Mouse (Mus musculus) ES-Bruce4 (cell line): ENCODE measurements around the gene Gm45140. TPM values are rescaled to one million over a fixed set of nuclear protein-coding genes. Genes with fewer than 3 reads are reported as not detected.

ENCODE experiments used
- H3K27ac ChIP-seq: 2 replicates; pipeline ENCODE4 v1.5.1; 2012; ENCODE audit warnings: low read length, inconsistent platforms; ENCODE audit not compliant: insufficient read depth
- H3K27me3 ChIP-seq: 2 replicates; pipeline ENCODE4 v1.6.1; 2012; ENCODE audit warnings: mild to moderate bottlenecking, low read length, inconsistent platforms; ENCODE audit not compliant: control insufficient read depth, poor library complexity, insufficient read depth, severe bottlenecking
- H3K36me3 ChIP-seq: 2 replicates; pipeline ENCODE4 v1.6.1; 2012; ENCODE audit warnings: inconsistent platforms, mild to moderate bottlenecking, low read length, moderate library complexity; ENCODE audit not compliant: control insufficient read depth, poor library complexity, insufficient read depth, severe bottlenecking
- H3K4me1 ChIP-seq: one replicate; pipeline ENCODE4 v1.8.1; 2011; ENCODE audit warnings: low read length; ENCODE audit not compliant: control insufficient read depth, insufficient read depth
- H3K4me3 ChIP-seq: 2 replicates; pipeline ENCODE4 v1.5.1; 2011; ENCODE audit warnings: low read depth, mild to moderate bottlenecking, low read length
- H3K9ac ChIP-seq: 2 replicates; pipeline ENCODE4 v1.6.1; 2012; ENCODE audit warnings: low read depth, mild to moderate bottlenecking, inconsistent platforms; ENCODE audit not compliant: poor library complexity, severe bottlenecking
- H3K9me3 ChIP-seq: replicated peaks from 2 replicates; pipeline ENCODE4 v1.6.1; 2012; ENCODE audit warnings: mild to moderate bottlenecking, low read length, inconsistent platforms; ENCODE audit not compliant: control insufficient read depth, poor library complexity, insufficient read depth, severe bottlenecking
- CTCF ChIP-seq: IDR thresholded peaks from one replicate; pipeline ENCODE4 v1.8.1; 2011; ENCODE audit warnings: low read depth, low read length
- EP300 ChIP-seq: IDR thresholded peaks from 2 replicates; pipeline ENCODE4 v1.6.1; 2011; ENCODE audit warnings: low read depth, low read length; ENCODE audit not compliant: insufficient read depth
- POLR2A ChIP-seq: IDR thresholded peaks from one replicate; pipeline ENCODE4 v1.8.1; 2011; ENCODE audit warnings: low read length; ENCODE audit not compliant: insufficient read depth
- polyA plus RNA-seq: library from polyadenylated mRNA; stranded (reverse); fragments of >200 nt; gene quantifications from 2 replicates; pipeline ENCODE4 v1.2.4, GENCODE M21; 2011; ENCODE audit warnings: low read depth; ENCODE audit not compliant: missing spikeins, insufficient read depth, insufficient read length

Gene Gm45140
- polyA plus RNA-seq, 1 experiment, result 3.6 TPM

DNA sequence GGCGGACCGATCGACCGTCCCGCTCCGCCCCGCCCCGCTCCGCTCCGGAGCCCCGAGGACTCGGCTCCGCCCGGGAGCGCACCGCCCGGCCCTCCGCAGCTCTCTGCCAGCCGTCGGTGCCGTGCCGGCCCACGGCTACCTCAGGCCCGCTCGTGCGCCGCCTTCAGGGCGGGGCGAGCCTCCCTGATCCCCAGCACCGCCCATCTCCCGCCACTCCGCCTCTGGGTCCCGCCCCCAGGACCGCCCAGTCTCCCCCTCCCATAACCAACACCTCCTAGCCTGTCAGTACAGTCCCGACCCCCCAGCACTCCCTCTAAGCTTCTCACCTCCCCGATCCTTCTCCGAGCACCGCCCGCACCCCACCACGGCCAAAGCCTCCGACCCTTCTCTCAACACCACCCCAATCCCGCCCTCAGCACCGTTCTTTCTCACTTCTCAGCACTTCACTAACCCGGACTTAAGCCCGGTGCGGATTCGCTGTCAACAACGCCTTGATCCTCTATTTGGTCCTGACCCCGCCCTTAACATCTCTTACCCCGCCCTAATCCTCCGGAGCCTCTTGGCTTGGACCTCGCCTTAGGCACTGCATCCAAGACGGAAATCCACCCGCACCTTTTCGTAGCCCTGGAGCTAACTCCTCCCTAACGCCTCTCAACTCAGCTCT is 23.8 kb downstream of the Gm45140 start, which contains the start of gene Rab43:
TSS of gene Rab43 (minus strand) at position 490 of the 664 bp plus-strand sequence.
- Histone ChIP-seq H3K4me1 (no peaks in the 10 kb centered on the region), H3K27me3 (no peaks in the 10 kb centered on the region), H3K27ac (no peak within 1 kb of the TSS), H3K4me3 (peak within 1 kb of the TSS; percentile 92), H3K9ac (peak within 1 kb of the TSS; percentile 75), H3K36me3 (no peaks in the 10 kb centered on the region), H3K9me3 (no peaks in the 10 kb centered on the region)
- 0 out of 2 replicates have a peak, but pooled peaks have one; percentile 14 for TF ChIP-seq EP300
- no peak for TF ChIP-seq CTCF
- TF ChIP-seq POLR2A, result no peak

DNA sequence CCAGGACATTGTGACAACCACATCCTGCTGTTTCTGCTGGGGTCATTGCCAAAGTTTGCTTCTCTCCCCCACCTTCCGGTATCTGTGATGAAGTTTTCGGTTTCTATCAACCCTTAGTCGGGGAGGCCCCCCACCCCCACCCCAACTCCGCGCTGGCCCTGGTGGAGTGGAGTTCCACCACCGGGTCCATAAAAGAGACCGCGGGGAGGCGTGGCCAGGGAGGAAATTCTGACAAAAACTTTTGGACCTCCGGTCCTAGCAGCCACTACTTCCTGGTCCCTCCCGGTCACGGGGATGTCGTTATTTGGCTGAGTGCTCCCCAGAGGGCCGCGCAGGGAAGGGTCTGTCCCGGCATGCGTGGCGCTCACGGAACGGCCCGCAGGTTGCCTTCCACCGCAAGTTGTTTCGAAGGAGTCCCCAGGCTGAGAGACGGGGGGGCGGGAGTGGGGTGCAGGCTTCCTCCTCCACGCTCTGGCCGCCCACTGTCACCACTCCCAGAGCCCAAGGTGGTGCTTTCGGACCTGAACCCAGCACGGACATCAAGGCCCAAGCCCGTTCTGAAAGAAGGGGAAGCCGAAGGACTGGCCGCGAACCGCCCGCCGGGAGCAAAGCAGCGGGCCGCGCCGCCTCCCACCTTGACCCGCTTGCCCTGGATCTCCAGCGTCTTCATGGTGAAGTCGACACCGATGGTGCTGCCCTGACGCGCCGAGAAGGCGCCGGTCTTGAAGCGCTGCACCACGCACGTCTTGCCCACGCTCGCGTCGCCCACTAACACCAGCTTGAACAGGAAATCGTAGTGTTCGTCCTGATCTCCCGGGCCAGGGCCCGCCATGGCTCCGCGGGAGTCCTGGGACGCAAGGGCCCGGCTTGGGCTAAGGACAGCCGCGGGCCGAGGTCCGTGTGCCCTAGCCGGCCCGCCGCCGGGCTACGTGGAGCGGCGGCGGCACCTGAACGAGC is 24.6 kb downstream of the Gm45140 start:
- Histone ChIP-seq H3K27me3 (no peaks in the 10 kb centered on the region), H3K9ac (peak overlapping the region; percentile 75), H3K9me3 (no peaks in the 10 kb centered on the region), H3K36me3 (no peaks in the 10 kb centered on the region), H3K4me3 (peak overlapping the region; percentile 92), H3K27ac (no peak overlapping the region), H3K4me1 (no peaks in the 10 kb centered on the region)
- TF ChIP-seq CTCF (no peak), EP300 (no peak)

- H3K9me3 ChIP-seq, result no peaks in the 10 kb centered on the region
- H3K9ac ChIP-seq, result no peak overlapping the region
- no peaks in the 10 kb centered on the region for H3K27me3 ChIP-seq
- H3K36me3 ChIP-seq, result no peaks in the 10 kb centered on the region
- no peak for TF ChIP-seq EP300
- no peak for TF ChIP-seq POLR2A
- no peak for TF ChIP-seq CTCF
- H3K4me3 ChIP-seq, result peak overlapping the region; percentile 92; the same call in 1 of the 2 replicates
- H3K4me1 ChIP-seq, result no peaks in the 10 kb centered on the region
- no peak overlapping the region for H3K27ac ChIP-seq
These were observed 25.3 kb downstream of the Gm45140 start for GRCm38 (mm10) chr6:87810311-87810710.

- Histone ChIP-seq H3K27ac (no peak overlapping the region), H3K4me3 (no peak overlapping the region), H3K27me3 (no peaks in the 10 kb centered on the region), H3K36me3 (no peaks in the 10 kb centered on the region), H3K9me3 (no peaks in the 10 kb centered on the region), H3K9ac (no peak overlapping the region), H3K4me1 (no peaks in the 10 kb centered on the region)
- TF ChIP-seq CTCF (no peak), EP300 (no peak), POLR2A (no peak)
These were observed 25.9 kb downstream of the Gm45140 start for GRCm38 (mm10) chr6:87809651-87810161.

DNA sequence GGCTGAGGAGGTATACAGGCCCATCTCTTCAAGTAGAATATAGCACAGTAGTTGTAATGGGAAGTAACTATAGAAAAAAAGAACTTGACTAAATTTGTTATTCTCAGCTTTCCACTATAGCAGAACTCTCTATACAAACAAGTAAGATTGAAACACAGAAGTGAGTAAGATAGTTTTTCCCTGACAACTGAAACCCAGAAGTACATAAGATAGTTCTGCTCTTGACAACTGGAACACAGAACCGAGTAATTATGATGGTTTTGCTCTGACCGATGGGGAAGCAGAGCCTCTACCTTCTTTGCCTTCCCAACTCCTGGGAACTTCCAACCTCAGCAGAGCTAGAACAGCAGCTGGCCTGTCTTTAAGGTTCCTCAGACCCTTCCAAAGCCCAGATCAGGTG is 26.5 kb downstream of the Gm45140 start:
- Histone ChIP-seq H3K9me3 (no peaks in the 10 kb centered on the region), H3K4me3 (no peak overlapping the region), H3K27me3 (no peaks in the 10 kb centered on the region), H3K9ac (no peak overlapping the region), H3K4me1 (no peaks in the 10 kb centered on the region), H3K27ac (no peak overlapping the region), H3K36me3 (no peaks in the 10 kb centered on the region)
- TF ChIP-seq CTCF (no peak), POLR2A (no peak), EP300 (no peak)
